Mouse (Mus musculus) hindbrain, embryonic 13.5 days (tissue): ENCODE data around the gene 1700008O03Rik. TPM values are rescaled to one million over a fixed set of nuclear protein-coding genes. Genes with fewer than 3 reads are reported as not detected.

Source experiments
- ATAC-seq: fragments of 200-750 bp; cut with Nextera tagmentation; 2 replicates; pipeline ENCODE4 v1.8.0; 2017; ENCODE audit warnings: moderate TSS enrichment; ENCODE audit not compliant: low FRiP score
- H3K27ac ChIP-seq: fragments of 300-500 bp; sonication (generic); 2 replicates; pipeline ENCODE4 v1.5.1; 2015; ENCODE audit warnings: inconsistent platforms, mild to moderate bottlenecking, moderate library complexity
- H3K27me3 ChIP-seq: fragments of 300-500 bp; sonication (generic); 2 replicates; pipeline ENCODE4 v1.6.1; 2015; ENCODE audit warnings: mild to moderate bottlenecking, inconsistent platforms
- H3K36me3 ChIP-seq: fragments of 300-500 bp; sonication (generic); 2 replicates; pipeline ENCODE4 v1.6.1; 2015; ENCODE audit warnings: mild to moderate bottlenecking, inconsistent platforms
- H3K4me1 ChIP-seq: fragments of 300-500 bp; sonication (generic); replicated peaks from 2 replicates; pipeline ENCODE4 v1.6.1; 2015; ENCODE audit warnings: inconsistent platforms
- H3K4me2 ChIP-seq: fragments of 300-500 bp; sonication (generic); 2 replicates; pipeline ENCODE4 v1.6.1; 2015; ENCODE audit warnings: inconsistent platforms, mild to moderate bottlenecking, moderate library complexity
- H3K4me3 ChIP-seq: fragments of 300-500 bp; sonication (generic); 2 replicates; pipeline ENCODE4 v1.5.1; 2015; ENCODE audit warnings: mild to moderate bottlenecking, inconsistent platforms
- H3K9ac ChIP-seq: fragments of 300-500 bp; sonication (generic); 2 replicates; pipeline ENCODE4 v1.6.1; 2015; ENCODE audit warnings: mild to moderate bottlenecking, inconsistent platforms
- H3K9me3 ChIP-seq: fragments of 300-500 bp; sonication (generic); 2 replicates; pipeline ENCODE4 v1.6.1; 2016; ENCODE audit warnings: inconsistent platforms
- WGBS: fragments of 180-500 bp; shearing (Covaris S2); methylation state at CpG from one replicate; pipeline ENCODE4 v1.1.7; 2015; 5-methylcytosine and 5-hydroxymethylcytosine counted together
- polyA plus RNA-seq: library from polyadenylated mRNA; unstranded; fragments of >200 nt; fragmentation: Nextera tagmentation; extraction: Ambion mirVana; gene quantifications from 2 replicates; pipeline ENCODE4 v1.2.1, GENCODE M21; 2015

Gene 1700008O03Rik
- 1.8 and 2.4 TPM in 2 replicates for polyA plus RNA-seq

DNA sequence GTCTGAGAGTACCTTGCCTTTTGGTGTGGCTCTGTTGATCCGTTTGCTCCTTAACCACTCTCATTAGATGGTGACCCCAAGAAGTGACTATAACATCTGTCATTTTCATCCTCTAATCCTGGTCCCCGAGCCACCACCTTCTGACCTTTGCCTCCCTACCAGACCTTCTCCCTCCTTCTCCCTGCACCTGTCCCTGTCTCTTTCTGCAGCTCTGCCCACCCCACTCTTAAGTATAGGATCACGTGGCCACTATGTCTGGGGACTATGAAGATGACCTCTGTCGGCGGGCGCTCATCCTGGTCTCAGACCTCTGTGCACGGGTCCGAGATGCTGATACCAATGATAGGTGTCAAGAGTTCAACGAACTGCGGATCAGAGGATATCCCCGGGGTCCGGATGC lies at the start of gene 1700008O03Rik:
Gene 1700008O03Rik, minus strand, starts transcription at position 101 of the 400 bp plus-strand sequence.
- ATAC-seq, result no peak
- 83% methylated on average over 12 of the region's 12 CpGs for WGBS
- H3K4me1 ChIP-seq, result peaks cover 32% of the 10 kb centered on the region

DNA sequence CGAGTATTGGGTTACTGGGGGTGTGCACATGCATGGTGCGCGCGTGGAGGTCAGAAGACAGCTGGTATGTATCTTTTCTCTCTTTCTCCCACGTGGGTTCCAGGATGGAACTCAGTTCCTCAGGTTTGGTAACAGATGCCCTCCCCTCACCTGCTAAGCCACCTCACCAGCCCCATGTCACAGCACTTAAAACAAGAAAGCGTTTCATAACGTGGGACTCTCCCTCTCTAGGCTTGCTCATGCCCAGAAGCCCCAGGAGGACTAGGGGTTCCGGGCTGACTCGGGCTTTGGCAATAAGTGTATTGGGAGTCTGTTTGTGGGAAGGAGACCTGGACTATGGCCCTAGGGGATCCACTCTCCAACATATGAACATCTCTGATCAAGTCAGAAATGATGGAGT lies 48.5 kb upstream of the 1700008O03Rik start:
- Histone ChIP-seq H3K9me3 (no peaks in the 10 kb centered on the region), H3K27ac (no peak overlapping the region), H3K4me2 (no peak overlapping the region), H3K4me1 (peaks cover 64% of the 10 kb centered on the region), H3K36me3 (peaks cover 10% of the 10 kb centered on the region), H3K27me3 (no peaks in the 10 kb centered on the region), H3K9ac (no peak overlapping the region), H3K4me3 (no peak overlapping the region)
- no peak for ATAC-seq
- WGBS, result 80% methylated on average over 9 of the region's 9 CpGs

More for the DNA sequence above, at the start of gene 1700008O03Rik:
- H3K27ac ChIP-seq, result no peak within 1 kb of the TSS
- no peaks in the 10 kb centered on the region for H3K36me3 ChIP-seq
- H3K4me2 ChIP-seq, result peak within 1 kb of the TSS; percentile 87
- H3K9me3 ChIP-seq, result no peaks in the 10 kb centered on the region
- H3K9ac ChIP-seq, result peak within 1 kb of the TSS; percentile 80
- peaks cover 26% of the 10 kb centered on the region for H3K27me3 ChIP-seq
- H3K4me3 ChIP-seq, result peak within 1 kb of the TSS; percentile 55

DNA sequence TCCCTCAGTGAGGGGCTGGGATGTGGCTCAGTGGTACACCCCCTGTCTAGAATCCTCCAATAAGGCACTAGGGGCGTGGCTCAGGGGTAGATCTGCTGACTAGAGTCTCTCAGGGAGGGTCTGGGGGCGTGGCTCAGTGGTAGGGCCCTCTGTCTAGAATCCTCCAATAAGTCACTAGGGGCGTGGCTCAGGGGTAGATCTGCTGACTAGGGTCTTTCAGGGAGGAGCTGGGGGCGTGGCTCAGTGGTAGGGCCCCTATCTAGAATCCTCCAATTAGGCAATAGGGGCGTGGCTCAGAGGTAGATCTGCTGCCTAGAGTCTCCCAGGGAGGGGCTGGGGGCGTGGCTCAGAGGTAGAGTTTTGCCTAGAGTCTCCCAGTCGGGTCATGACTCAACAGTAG lies 47.8 kb upstream of the 1700008O03Rik start:
- H3K4me3 ChIP-seq, result no peak overlapping the region
- H3K9me3 ChIP-seq, result no peaks in the 10 kb centered on the region
- no peaks in the 10 kb centered on the region for H3K27me3 ChIP-seq
- H3K36me3 ChIP-seq, result peaks cover 10% of the 10 kb centered on the region
- H3K27ac ChIP-seq, result peak overlapping the region; percentile 100
- ATAC-seq, result peak; percentile 18; the same call in 1 of the 2 replicates
- H3K4me1 ChIP-seq, result peaks cover 62% of the 10 kb centered on the region
- H3K4me2 ChIP-seq, result no peak overlapping the region
- WGBS, result 5% methylated on average over 7 of the region's 7 CpGs
- H3K9ac ChIP-seq, result no peak overlapping the region

DNA sequence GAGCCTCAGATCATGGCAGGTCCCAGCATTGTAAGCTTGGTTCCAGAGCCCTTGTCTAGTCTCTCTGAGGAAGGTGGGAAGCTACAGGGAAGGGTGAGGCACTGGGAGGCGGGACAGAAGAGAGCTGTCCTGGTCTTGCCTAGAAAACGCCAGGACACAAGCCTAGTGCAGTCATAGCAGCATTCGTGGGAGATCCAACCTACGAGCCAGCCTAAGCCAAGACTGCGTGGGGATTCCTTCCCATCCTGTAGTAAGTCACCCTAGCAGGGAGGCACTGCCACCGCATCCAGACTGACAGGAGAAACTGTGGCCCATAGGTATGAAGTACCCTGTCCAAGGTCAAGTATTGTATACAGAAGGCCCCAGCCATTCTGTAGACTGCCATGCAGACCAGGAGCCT lies 46.9 kb upstream of the 1700008O03Rik start:
- H3K4me2 ChIP-seq, result no peak overlapping the region; the same call in 1 of the 2 replicates

DNA sequence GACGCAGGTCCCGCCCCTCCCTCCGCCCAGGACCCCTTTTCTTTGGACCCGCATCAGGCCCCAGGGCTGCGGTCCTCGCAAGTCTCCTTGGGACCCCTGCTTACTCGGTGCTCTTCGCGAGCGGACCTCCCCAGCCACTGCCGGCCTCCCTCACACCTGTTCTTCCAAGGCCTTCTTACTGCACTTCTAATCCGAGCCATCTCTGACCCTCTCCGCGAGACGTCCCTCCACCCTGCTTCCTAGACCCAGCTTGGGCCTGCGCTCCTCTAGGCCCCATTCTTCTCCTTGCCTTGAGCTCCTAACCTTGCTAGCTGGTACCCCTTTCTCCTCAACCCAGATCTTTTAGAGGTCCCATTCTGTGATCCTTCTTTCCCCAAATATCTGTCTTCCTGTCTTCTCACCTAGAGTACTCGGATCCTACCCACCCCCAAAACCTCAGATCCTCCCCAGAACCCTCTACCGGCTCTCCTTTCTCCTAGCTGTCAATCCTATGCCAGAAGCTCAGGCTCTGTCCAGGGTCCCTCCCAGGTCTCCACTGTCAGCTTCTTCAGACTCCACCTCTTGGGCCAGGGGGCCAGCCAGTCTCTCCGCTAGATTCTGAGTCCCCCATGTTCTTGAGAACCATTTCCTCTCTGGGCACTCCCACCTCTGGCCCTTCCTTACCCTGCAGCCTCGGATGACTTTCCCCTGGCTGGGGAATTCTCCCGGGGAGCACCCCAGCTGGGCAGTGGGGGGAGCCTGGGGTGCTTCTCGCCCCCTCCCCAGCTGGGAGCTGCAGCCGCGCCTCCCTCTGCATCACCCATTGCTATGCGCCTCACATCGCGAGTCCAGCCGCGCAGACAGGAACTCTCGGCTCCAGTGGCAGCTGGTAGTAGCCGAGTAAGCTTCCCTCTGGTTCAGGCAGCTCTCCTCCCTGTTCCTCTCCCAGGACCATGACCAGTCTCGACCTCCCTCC lies 44.2 kb upstream of the 1700008O03Rik start:
- peaks cover 4% of the 10 kb centered on the region for H3K36me3 ChIP-seq
- H3K9me3 ChIP-seq, result no peaks in the 10 kb centered on the region
- peak overlapping the region; percentile 98 for H3K9ac ChIP-seq
- no peaks in the 10 kb centered on the region for H3K27me3 ChIP-seq
- peaks cover 59% of the 10 kb centered on the region for H3K4me1 ChIP-seq
- peak overlapping the region; percentile 96 for H3K4me2 ChIP-seq
- H3K27ac ChIP-seq, result peak overlapping the region; percentile 100
- ATAC-seq, result peak; percentile 22
- peak overlapping the region; percentile 77 for H3K4me3 ChIP-seq
- under 1% methylated on average over 31 of the region's 32 CpGs for WGBS

More for the DNA sequence above, 46.9 kb upstream of the 1700008O03Rik start:
- Histone ChIP-seq H3K9ac (peak overlapping the region; percentile 98; the same call in 1 of the 2 replicates), H3K27me3 (no peaks in the 10 kb centered on the region), H3K27ac (peak overlapping the region; percentile 100), H3K4me3 (no peak overlapping the region), H3K9me3 (no peaks in the 10 kb centered on the region), H3K36me3 (peaks cover 10% of the 10 kb centered on the region), H3K4me1 (peaks cover 61% of the 10 kb centered on the region)
- ATAC-seq, result no peak
- 81% methylated on average over 6 of the region's 6 CpGs for WGBS

DNA sequence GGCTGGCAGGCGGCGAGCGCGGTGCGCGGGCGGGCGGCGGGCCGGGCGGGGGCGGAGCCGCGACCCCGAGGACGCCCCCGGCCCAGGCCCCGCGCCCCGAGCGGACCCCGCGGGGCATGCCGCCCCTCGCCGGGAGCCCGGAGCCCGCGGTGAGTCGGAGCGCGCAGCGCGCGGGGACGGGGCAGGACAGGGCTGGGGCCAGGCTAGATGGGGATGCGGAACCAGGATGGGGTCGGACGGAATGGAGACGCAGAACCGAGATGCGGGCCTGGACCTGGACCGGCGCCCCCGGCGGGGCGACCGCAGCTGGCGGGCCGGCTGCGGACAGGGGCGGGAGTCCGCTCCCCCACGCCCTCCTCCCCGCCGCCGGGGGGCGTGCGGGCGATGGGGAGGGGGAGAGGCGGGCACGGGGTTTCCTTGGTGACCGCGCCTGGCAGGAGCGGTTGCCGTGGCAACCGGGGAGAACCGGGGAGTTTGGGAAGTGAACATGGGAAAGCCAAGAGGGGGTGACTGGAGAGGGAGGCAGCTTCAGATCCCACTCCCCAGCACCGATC lies 43.4 kb upstream of the 1700008O03Rik start, which contains the start of gene Lrrc4b:
Gene Lrrc4b, plus strand, starts transcription at position 51 of the 554 bp plus-strand sequence.
- H3K27ac ChIP-seq, result peak within 1 kb of the TSS; percentile 100
- WGBS, result under 1% methylated on average over 51 of the region's 69 CpGs
- H3K36me3 ChIP-seq, result no peaks in the 10 kb centered on the region; the same call in 1 of the 2 replicates
- H3K4me1 ChIP-seq, result peaks cover 57% of the 10 kb centered on the region
- ATAC-seq, result peak; percentile 60
- peak within 1 kb of the TSS; percentile 98 for H3K9ac ChIP-seq
- H3K9me3 ChIP-seq, result no peaks in the 10 kb centered on the region
- H3K4me3 ChIP-seq, result peak within 1 kb of the TSS; percentile 77
- peak within 1 kb of the TSS; percentile 96 for H3K4me2 ChIP-seq
- no peaks in the 10 kb centered on the region for H3K27me3 ChIP-seq

DNA sequence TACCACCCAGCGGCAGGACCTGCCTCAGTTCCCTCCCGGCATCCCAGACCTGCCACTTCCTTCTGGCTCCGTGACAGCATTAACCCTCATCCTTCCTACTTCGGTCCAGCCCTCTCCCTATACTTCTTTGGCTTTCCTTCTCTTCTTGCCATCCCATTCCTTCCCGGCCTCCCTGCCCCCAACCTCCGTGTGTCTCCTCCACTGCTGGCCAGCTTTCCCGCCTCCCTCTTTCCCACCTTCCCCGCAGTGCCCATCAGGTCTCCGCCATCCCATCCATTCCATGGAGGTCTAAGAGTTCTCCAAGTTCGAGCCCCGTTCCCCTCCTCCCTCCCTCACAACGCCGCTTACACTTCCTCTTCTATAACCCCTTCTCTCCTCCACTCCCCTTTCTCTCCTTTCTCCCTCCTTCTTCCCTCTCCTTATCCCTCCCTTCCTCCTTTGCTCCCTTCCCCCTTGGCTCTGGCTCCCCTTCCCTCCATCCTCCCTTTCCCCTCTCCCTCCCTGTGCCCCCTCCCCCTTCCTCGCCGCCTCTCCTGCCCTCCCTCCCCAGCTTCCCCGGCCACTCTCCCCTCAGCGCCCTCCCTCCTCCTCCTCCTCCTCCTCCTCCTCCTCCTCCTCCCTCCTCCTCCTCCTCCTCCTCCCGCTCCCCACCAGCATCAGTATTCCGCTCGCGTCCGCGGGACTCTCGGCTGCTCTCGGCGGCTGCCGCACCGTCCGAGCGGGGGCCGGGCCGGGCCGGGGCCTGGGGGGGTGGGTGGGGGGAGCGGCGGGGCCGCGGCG lies 42.7 kb upstream of the 1700008O03Rik start:
- no peaks in the 10 kb centered on the region for H3K27me3 ChIP-seq
- 2% methylated on average over 17 of the region's 38 CpGs for WGBS
- peaks cover 50% of the 10 kb centered on the region for H3K4me1 ChIP-seq
- H3K9me3 ChIP-seq, result no peaks in the 10 kb centered on the region
- H3K4me2 ChIP-seq, result peak overlapping the region; percentile 57
- peak; percentile 25 for ATAC-seq
- peak overlapping the region; percentile 100 for H3K27ac ChIP-seq
- H3K9ac ChIP-seq, result peak overlapping the region; percentile 98
- H3K36me3 ChIP-seq, result no peaks in the 10 kb centered on the region; the same call in 1 of the 2 replicates
- peak overlapping the region; percentile 77 for H3K4me3 ChIP-seq

DNA sequence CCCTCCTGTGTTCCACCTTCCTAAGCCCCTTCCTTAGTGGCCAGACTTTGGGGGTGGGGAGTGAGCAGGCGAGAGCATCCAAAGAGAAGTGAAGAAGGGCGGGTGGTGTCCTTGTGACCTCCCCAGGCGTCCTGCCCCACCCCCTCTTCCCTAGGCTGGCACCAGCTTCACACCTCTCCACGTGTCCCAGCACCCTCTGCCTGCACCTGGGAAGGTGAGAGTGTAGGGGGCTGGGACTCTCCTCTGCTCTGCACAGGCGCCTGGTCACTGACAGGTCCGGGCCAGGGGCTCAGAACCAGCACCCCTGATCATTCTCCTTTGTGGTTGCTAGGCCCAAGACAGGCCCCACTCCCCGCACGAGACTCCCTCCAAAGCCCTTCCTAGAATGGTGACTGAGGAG lies 42.0 kb upstream of the 1700008O03Rik start:
- H3K4me1 ChIP-seq, result peaks cover 44% of the 10 kb centered on the region
- no peaks in the 10 kb centered on the region for H3K27me3 ChIP-seq
- WGBS, result 11% methylated on average over 8 of the region's 8 CpGs
- peak overlapping the region; percentile 60 for H3K9ac ChIP-seq
- no peaks in the 10 kb centered on the region; the same call in 1 of the 2 replicates for H3K36me3 ChIP-seq
- H3K9me3 ChIP-seq, result no peaks in the 10 kb centered on the region
- peak overlapping the region; percentile 100 for H3K27ac ChIP-seq
- peak; percentile 5; the same call in 1 of the 2 replicates for ATAC-seq
- peak overlapping the region; percentile 57 for H3K4me2 ChIP-seq
- peak overlapping the region; percentile 77 for H3K4me3 ChIP-seq

DNA sequence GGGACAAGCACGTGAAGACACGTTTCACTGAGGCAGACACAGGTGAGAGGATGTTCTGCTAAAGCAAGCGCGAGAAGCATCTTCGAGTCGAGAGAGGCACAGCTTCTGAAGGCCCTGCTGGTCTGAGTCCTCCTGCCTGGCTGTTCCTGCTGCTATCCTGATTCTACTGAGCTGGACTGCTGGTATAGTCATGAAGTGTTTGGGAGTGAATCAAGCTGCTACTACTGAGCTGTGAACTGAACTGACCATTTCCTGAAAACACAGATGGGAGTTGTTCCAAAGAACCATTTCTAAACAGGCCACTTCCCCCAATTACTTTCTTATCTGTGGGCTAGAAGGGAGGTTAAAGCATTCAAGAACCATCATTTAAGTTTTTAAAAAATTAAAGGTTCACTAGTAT lies 27.7 kb upstream of the 1700008O03Rik start:
- Histone ChIP-seq H3K9me3 (no peaks in the 10 kb centered on the region), H3K27ac (no peak overlapping the region), H3K27me3 (0 out of 2 replicates have a peak, but pooled peaks cover 3% of the 10 kb centered on the region), H3K4me2 (no peak overlapping the region), H3K4me3 (no peak overlapping the region), H3K36me3 (no peaks in the 10 kb centered on the region), H3K4me1 (no peaks in the 10 kb centered on the region), H3K9ac (no peak overlapping the region)
- ATAC-seq, result no peak
- 84% methylated on average over 6 of the region's 6 CpGs for WGBS

DNA sequence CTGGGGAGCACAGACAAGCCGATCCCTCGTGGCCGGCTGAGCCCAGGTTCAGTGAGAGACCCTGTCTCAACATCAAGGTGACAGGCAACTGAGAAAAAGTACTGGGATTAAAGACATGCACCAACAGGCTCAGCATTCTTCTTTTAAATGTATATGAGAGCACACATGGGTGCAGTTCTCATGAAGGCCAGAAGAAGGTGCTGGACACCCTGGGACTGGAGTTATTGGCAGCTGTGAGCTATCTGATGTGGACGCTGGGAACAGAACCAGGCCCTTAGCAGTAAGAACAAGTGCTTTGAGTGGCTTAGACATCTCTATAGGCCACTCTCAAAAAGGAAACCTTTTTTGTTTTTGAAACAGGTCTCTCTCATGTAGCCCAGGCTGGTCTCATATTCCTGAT lies 25.5 kb upstream of the 1700008O03Rik start:
- H3K4me3 ChIP-seq, result no peak overlapping the region
- no peak overlapping the region for H3K27ac ChIP-seq
- no peak for ATAC-seq
- no peak overlapping the region for H3K4me2 ChIP-seq
- 91% methylated on average over 4 of the region's 4 CpGs for WGBS
- H3K9me3 ChIP-seq, result no peaks in the 10 kb centered on the region
- peaks cover under 1% of the 10 kb centered on the region; the same call in 1 of the 2 replicates for H3K4me1 ChIP-seq
- 0 out of 2 replicates have a peak, but pooled peaks cover 7% of the 10 kb centered on the region for H3K27me3 ChIP-seq
- H3K36me3 ChIP-seq, result no peaks in the 10 kb centered on the region
- H3K9ac ChIP-seq, result no peak overlapping the region

DNA sequence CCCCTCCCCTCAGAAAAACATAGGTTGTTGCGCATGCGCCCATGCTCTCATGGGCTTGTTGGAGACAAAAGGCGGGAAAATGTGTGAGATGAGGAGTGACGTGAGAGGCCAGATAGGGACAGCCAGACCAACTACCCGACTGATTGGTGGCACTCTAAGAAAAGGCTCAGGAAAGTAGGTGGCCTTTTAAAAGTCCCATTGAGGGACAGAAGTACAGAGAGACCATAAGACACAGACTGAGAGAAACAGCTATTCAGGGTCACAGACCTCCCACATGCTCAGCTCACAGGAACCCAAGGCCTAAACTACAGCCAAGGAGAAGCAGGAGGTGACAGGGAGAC lies 20.4 kb upstream of the 1700008O03Rik start:
- no peak; the same call in 1 of the 2 replicates for ATAC-seq
- H3K4me1 ChIP-seq, result peaks cover 4% of the 10 kb centered on the region
- no peak overlapping the region for H3K4me2 ChIP-seq
- under 1% methylated on average over 5 of the region's 5 CpGs for WGBS
- no peaks in the 10 kb centered on the region for H3K36me3 ChIP-seq
- peaks cover 8% of the 10 kb centered on the region; the same call in 1 of the 2 replicates for H3K27me3 ChIP-seq
- H3K9ac ChIP-seq, result no peak overlapping the region
- H3K27ac ChIP-seq, result no peak overlapping the region
- no peaks in the 10 kb centered on the region for H3K9me3 ChIP-seq
- H3K4me3 ChIP-seq, result no peak overlapping the region
